Mouse (Mus musculus): ENCODE measurements at regions not wholly inside any gene's neighbourhood (a gene's known extent, or its start where the extent isn't known, plus 50 kb on each side); places are given as distances from the start of the nearest gene placed in this dataset.

DNA sequence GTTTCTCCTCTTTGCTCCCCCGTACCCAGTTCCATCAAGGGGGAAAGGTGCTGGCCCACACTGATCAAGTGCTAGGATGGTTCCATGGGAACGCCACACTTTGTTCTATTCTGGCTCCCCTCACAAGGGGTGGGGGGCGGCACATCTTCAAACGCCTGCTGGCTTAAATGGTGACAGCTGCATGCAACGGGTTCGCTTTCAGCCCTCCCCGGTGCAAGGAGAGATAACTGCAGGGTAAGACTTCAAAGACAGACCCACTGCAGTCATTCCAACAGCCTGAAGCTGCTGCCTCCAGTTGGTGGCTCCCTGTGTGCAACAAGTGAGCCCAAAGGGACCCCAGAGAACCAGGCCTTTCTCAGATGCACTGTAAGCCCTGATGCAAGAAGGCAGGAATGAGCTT, 173.9 kb upstream of the Lef1 start:
- no peak for DNase-seq

DNA sequence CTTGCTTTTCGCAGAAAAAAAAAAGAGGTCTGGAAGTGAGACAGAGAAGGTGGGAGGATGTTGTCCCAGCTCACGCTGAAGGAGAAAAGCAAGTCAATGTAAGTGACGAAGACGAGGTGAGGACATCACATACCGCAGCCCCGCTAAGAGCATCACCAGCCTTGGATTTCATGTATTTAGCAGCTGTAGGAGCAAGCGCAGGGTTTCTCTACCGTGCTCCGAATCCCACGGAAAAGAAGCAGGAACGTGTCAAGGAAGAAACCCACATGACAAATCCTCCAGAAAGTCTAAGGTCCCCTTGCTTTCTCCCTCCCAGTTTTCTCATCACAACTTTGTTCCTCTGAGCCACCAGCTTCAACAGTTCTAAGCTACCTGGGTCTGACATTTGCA, 174.3 kb upstream of the Lef1 start:
- no peak for DNase-seq

DNA sequence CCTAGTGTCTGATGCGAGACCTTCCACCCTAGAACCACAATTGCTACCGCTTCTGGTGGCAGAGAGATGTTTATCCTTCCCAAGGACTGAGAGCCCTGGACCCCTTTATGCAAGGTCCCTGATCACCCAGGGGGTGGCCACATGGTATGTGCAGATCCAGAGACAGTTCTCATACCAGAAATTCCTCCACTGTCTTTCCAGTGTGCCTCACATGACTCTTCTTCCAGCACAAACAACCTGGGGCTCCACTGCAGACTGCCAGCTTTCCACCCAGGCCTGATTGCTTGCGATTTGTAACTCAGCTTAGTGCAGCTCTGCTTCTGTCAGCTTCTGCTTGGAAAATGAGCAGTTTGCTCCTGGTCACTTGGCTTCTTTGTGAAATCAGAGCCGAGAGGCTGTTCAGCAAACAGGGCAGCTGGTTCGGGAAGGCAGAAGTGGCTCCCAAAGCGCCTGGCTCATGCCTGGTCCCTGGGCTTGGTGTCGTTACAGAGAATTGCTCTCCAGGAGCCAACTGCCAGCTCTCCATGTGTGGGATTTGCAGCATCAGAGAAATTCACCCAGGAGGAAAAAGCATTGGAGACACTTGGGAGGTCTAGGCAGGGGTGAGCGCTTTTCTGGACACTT, 174.9 kb upstream of the Lef1 start:
- DNase-seq = no peak

DNA sequence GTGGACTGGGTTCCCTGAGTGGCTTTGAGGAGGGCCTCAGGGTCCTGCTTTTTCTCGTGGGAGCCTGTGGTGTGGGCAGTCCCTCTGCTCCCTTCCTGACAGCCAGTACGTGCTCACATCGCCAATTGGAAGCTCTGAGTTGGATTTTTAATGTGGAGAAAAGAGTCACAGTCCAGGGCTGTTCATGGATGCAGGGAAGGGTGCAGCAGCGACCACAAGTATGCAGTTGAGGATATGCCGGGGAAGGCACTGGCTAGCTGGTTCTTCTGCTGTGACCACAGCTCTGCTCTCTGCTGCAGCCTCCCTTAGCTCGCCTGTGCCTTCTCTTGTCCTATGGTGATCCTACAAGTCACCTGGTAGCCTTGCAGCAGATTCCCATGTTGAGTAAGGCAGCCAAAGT, 177.5 kb upstream of the Lef1 start:
- no peak for DNase-seq

DNA sequence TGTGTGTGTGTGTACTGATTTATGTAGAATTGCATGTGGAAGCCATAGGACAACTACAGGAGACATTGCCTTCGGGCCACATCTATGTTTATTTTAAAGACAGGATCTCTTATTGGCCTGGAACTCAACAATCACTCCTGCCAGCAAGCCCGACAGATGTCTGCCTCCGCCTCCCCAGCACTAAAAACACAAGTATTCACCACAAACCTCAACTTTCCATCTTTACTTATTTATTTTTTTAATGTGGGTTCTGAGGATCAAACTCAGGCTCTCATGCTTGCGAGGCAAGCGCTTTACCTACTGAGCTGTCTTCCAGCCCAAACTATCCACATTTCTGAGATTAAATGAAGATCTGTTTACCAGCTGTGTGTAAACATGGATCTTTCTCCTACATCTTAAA, 178.0 kb upstream of the Lef1 start:
- no peak for DNase-seq

DNA sequence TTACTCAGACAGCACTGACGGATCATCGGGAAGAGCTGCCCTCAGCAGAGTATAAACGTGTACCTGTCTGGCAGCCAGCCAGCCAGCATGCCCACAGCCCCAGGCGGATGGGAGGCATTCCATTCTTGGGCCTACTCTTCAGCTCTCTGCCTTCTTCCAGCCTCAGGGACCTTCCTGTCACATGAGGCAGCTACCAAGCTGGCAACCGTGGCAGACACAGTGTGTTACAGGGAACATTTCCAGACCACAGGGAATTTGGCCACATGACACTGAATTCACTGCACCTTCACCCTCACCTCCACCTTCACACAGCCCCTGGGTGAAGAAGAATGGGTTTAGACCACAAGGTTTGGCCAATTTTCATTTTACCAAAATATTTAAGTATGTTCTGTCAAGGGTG, 185.3 kb upstream of the Lef1 start:
- no peak for DNase-seq

DNA sequence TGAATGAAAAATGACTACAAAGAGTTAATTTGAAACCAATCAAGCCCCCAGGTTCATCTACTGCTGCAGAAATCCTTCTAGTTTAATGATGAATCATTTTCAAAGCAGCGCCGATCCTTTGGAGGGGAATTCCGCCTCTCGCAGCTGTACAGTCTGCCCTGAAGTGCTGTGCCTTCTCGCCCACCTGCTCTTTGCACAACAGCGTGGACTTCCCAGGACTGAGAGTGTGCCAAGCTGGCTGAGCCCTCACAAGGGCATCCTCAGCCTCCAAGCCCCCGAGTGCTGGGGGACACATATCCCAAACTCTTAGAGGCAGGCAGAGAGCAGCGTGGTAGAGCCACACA, 186.7 kb upstream of the Lef1 start:
- DNase-seq = no peak

DNA sequence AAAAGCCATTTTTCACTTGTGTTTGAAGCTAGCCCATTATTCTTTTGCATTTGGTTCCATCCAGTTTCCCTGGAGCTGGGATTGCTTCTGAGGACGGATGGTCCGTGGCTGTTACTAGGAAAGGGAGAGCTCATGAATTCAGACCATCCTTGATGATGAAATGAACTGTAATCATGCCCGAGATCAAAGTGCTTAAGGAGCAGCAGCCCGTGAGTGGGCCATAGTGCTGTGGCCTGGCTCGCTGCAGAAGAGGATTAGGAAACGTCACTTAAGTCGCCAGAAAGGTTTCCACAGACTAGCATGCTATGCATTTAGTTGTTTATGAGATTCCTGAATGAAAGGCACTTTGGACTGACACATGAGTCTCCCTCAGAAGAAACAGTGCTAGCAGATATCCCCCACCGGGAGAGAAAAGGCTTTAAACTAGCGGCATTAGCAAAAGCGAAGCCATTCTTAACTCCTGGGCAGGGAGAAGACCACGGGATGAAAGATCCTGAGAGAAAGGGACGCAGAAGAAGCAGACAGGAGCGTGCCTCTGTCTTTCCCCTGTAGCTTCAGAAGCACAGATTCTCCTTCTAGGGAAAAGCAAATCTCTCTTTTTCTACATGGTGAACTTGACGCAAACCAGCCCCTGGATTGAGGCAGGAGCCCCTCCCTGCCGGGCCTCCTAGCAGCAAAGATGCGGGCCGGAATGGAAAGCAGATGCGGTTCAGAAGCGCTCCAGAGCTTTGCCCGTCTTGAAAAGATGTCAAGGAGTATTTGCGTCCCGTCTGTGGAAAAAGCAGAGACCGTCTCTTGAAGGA, 187.3 kb upstream of the Lef1 start:
- DNase-seq = no peak

DNA sequence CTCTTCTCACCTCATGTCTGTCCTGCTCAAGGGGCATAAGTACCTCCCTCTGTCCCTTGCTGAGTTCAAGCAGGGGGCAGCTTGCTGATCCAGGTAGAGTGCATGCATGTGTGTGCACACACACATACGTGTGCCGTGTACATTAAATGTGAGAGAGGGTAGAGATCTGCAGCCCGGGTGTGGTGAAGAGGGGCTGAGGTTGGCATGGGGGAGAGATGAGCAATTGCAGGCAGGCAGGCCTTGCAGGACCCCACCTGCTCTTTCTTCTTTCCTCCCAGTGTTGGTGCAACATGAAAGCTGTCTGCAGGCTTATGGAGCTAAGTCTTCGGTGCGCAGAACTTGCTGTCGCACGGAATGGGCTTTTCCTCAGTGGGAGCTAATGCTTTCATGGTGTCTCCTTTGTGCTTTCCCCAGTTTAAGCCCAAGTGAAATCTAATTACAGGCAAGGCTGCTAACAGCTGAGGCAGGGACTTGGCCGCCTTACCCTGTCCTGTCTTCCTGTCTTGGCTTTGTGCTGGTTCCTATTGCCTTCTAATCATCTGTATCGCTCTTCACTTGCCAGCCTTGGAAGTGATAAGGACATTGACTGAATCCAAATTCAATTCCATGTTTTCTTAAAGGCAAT, 188.5 kb upstream of the Lef1 start:
- no peak for DNase-seq

DNA sequence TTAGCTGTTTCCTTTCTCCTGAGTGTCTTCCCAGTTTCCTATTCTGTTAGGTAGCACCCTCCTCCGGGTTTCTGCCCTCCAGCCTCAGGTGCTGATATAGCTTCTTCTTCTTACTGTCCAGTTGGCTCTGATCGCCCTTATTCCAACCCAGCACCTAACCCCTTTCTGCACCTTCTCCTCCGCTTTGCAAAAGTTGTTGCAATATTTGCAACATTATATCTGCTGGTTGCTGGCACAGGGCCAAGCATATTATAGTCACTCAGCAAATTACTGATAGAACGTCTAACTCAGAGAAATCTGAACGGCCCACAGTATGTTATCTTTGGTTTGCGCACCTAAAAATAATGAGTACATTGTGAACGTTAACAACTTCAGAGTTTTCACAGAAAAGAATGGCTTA, 183.6 kb upstream of the Rpl34 start:
- DNase-seq = no peak

DNA sequence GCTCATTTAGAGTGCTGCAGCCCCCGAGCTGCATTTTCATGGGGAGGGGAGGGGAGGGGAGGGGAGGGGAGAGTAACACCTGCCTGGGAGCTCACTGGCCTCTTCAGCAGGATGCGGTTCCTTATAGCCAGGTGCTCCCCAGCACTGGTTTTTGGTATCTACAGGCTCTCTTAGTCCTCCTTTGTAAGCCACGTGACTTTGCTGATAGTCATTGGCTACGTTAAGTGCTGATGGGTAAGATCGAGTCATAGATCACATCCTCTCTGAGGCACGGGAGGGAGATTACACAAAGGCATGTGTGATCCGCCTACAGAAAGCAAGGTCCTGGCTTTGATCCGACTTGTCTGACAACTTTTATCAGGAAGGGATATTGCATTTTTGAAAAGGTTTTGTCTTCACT, 174.9 kb upstream of the Rpl34 start:
- no peak for DNase-seq

DNA sequence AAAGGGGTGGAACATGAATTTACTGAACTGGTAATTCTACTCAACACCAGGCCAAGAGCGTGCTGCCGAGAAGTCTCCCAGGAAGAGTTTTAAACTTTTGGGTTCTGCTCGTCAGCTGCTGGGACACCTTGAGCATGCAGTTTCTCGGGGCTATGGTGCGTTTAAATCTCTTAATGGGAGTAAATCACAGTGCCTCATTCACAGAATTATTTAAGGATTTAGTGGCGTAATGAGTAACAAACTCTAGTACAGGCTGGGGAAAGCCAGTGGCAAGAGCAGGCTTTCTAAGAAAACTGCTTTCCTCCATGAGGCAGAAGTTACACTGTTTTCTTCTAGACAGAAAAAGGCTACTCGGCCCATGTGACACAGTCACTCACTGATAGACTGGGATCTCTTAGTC, 173.1 kb upstream of the Rpl34 start:
- no peak for DNase-seq

DNA sequence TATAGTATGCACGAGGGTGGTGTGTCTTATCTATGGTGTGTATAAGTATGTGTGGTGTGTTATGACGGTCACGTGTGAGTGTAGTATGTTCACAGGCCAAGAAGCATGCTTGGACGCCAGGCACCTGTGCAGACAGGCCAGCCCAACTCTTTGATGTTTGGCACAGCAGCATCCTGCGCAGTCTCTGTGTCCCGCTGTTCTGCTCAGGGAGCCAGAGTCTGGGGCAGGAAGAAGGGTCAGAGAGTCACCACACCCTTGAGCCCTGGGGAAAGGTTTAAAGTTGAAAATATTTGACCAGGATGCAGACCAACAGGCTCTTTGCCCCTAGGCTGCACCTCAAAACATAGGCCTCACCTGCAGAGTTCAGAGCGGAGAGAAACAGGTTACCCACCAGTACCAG, 172.2 kb upstream of the Rpl34 start:
- no peak for DNase-seq

DNA sequence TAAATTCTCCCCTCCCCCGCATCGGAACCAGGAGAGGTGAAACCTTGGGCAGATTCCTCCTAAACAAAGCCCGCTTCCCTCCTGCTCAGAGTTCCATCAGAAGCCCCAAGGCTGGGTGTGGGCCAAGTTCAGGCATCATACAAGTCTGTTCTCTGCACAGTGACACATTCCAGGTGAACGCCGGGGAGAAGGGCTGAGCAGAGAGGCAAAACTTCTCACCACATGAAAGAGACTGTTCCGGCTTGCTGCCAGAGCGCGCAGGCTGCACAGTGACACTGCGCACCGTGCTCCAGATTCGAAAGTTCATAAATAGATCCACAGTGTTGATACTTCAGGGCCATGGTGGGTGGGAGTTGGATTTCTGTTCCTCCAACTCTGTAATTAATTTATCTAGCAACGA, 171.1 kb upstream of the Rpl34 start:
- no peak for DNase-seq

DNA sequence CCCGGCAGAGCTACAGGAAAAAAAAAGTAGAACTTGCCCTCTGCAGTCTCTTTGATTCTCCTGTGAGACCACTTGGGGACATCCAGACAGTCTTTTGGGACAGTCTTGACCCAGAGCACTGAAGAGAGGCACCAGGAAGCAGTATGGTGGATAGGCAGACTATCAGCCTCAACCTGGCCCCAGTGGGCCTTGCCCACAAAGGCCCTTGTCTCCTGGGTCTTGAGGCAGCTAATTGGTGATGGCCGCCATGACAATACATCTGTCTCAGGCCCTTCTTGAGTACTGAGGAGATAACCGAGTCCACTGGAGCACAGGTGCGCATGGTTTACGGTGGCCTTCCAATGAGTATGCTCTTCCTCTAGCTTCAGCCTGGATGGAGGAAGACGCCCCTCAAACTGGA, 170.6 kb upstream of the Rpl34 start:
- DNase-seq = no peak

DNA sequence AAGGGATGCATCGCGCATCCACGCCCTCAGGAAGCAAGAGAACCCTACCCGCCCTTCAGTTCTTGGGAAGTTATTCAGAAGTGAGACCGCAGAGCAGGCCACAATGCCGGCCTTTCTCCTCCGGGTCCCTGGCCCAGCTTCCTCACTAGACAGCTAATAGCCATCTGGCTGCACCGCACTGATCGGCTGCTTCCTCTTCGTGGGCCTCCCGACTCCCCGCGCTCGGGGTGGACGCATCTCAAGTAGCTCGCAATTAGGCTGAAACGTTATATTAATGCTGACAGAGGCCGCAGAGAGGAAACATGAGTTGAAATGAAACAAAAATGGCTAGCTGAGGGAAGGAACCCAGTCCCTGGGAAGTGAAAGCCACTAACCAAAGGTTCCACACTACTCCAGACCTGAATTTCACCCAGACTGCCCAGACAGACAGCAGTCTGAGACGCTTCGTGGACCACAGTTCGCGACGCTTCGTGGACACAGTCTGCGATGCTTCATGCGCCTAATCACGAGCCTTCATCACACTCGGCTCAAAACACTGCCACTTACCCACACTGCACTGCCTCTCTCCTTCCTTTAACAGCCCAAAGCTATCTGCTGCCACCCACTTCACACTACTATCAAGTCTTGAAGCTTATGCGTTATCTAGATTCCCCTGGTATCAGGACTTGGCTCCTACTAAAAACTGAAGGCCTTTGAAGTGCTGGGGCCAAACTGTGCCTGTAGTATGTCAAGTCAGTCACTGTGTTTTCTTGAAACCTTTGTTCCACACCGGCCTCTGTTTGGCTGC, 170.0 kb upstream of the Rpl34 start:
- peak; percentile 41 for DNase-seq

DNA sequence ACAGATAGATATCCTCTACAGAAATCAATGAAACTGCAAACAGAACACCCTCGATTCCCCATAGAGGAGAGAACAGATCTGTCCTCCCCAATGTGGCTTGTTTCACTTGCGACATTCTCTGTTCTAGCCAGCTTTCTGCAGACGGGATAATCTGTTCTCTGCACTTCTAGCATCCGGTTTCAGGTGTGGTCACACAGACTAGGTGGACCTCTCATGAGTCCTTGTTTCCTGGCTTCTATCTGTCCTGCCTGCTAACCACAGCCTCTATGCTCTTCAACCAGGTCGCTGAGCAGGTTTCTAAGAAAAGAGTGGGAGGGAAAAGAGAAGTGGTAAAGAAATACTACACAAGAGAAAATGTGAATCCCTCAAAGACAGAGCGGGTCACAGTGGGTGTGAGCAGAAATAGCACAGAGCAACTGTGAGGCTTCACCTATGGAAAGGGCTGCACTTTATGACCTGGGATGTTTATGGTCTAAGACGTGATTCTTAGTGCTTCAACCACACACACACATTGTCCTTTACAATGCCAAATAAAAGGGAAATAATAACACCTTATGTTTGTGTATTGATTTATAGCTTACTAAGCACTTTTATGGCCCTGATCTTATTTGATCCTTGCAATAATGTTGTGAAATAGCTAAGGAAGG, 164.1 kb upstream of the Rpl34 start:
- DNase-seq = no peak

DNA sequence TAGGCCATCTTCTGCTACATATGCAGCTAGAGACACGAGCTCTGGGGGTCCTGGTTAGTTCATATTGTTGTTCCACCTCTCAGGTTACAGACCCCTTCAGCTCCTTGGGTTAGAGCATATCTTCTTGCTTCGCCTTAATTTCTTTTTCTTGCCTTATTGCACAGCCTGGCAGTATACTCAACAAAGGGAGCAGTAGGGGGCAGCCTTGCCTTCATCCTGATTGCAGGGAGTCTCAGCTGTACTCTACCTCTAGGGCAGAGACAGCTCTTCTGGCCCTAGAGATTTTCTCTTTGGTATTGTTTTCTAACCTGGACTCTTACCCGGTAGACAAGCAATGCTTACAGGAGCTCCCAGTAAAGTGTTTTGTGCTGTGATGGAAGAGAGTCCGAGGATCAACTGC, 161.1 kb upstream of the Rpl34 start:
- DNase-seq = no peak

DNA sequence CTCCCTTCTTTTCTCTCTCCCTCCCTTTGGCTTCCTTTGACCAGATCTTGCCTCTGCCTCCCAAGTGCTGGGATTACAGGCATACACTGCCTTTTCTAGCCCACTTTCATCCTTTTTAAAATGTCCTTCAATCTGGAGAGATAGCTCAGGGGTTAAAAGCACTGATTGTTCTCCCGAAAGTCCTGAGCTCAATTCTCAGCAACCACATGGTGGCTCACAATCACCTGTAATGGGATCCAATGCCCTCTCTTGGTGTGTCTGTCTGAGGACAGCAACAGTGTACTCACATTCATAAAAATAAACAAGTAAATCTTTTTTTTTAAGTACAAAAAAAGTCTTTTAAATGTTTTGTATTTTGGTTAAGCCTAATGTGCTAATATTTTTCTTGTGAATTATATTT, 158.4 kb upstream of the Rpl34 start:
- no peak for DNase-seq

DNA sequence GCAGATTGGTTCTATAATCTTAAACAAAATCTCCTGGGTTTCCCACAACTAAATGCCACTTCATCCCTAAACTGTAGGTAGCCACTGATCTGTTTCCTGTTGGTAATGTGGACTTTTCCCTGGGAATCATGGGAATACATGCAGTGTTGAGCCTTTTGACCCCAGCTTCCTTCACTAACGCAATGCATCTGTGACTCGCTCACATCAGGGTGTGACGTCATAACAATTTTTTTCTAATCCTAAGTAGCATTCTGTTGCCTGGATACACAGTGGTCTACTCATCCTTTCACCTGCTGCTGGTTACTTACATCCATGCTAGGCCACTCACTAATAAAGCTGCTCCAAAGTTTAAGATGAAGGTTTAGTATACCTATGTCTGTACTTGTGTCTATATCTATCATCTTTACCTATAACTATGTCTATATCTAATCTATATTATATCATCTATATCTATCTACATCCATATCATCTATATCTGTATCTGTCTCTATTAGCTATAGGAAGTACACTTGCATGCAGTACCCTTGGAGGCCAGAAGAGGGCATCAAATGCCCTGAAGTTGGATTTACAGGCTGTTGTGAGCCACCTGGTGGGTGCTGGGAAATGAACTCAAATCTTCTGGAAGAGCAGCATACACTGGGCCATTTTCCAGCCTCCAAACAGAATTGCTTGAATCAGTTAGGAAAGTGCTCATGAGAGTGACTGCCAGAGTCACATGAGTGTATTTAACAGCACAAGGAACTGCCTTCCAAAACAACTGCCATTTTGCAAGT, 157.5 kb upstream of the Rpl34 start:
- DNase-seq = no peak

DNA sequence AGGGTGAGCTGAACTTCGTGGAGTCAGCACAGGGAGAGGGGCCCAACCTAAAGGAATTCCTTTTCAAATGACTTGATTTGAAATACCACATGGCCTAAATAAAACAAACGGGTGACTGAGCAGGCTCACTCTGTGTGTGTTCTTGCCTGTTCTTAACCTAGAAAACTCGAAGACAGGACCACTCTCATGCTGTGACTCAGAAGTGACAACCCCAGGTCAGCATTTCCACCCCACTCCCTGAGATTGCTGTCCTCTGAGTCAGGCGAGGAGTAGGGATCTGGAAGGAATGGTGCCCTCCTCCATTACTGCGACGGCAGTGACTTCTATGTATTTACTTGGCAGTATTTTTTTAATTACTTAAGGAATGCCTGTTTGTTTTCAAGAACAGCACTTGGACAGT, 155.8 kb upstream of the Rpl34 start:
- DNase-seq = no peak

DNA sequence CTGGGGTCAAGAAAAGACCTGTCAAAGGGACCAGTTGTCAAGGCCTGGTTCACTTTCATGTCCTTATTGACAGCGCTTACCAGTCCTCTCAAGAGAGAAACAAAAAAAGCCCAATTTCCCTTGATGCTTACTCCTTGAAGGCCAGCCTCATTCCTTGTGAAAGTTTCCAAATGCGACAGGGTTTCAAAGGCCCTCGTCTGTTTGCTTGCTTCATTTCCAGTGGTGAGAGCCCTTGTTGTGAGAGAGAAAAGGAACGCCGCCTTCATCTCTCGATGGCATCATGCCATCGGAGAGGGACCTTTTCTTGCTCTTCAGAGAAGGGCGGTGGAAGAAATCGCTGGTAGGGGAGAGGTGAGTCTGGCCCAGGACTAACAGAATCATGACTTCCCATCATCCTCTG, 154.2 kb upstream of the Rpl34 start:
- no peak for DNase-seq

DNA sequence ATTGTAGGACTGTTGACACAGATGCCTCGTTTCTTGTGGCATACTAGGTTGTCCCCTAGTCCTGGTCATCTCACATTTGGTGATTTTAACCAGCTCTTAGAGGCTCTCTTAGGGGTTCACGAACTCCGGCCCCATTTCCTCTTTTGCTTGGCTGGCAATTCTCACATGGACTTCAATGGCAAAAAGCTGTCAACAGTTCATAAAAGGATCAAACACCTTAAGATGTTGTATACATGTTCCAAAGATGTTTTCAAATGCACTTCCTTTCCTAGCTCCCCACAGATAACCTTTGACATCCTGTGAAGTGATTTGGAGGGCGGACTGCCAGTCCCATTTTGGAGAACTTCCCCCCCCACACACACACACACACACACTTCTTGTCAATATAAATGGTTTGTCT, 153.7 kb upstream of the Rpl34 start:
- no peak for DNase-seq
